Mouse (Mus musculus): ENCODE measurements at regions not wholly inside any gene's neighbourhood (a gene's known extent, or its start where the extent isn't known, plus 50 kb on each side); places are given as distances from the start of the nearest gene placed in this dataset.

DNA sequence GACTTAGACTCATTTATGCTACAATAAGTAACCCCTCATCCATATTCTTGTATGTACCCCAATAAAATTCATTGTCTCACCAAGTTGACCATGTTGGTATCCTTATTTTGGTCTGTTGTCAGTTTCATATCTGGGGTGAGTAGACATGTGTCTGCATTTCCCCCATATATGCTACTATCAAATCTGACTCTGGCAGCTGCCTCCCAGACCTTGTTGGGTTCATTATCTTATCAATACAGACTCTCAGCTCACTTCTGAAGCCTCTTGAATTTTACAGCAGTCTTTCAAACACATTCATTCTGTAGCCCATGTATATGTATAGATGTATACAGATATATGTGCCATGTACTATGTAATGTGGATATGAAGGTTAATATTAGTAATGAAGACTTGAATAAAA lies 67.4 kb upstream of the Adgra3 start:
- DNase-seq (ENCODE audit: low read depth, low spot score) = no peak

DNA sequence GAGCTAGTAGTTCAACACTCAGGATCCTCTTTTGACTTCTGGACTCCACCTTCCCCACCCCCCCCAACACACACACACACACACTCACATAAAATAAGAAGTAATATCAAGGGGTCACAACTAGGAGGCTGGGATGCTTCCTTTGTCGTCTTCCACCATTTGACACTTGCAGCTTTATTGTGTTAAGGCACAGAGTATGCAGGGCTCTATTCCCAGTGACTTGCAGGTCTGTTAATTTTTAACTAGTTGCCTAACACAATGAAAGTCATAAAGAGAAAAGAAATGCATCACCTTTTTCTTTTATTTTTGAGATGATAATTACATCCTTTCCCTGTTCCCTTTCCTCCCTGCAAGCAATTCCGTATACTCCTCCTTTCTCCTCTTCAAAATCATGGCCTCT lies 66.9 kb upstream of the Adgra3 start:
- DNase-seq (ENCODE audit: low read depth, low spot score) = no peak

DNA sequence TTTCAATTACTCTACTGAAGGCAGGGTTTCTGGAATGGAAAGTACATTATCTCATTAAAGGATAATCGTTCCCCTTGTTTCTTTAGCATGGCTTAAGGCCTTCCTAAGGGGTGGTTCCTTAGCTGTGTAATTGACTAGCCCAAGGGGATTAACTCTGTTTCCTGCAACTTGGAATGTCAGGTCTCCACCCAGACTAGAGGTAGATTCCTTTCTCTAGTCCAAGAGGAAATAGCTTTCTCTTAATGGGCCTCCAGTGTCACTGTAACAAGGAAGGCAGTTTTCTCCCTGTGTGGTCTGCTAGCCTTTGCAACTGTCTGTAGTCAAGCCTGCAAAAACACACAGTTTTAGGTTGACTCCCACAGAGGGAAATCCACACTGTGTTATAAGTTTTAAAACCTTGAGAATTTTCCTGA lies 64.0 kb upstream of the Adgra3 start:
- DNase-seq (ENCODE audit: low read depth, low spot score) = no peak

DNA sequence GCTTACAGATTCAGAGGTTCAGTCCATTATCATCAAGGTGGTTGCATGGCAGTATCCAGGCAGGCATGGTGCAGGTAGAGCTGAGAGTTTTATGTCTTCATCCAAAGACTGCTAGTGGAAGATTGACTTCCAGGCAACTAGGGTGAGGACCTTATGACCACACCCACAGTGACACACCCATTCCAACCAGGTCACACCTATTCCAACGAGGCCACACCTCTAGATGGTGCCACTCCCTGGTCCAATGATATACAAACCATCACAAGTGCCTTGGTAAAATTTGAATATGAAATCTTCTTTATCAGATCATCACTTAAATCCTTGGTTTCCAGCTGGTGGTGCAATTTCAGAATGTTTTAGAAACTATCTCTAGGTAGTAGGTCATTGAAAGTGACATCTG lies 61.1 kb upstream of the Adgra3 start:
- no peak for DNase-seq (ENCODE audit: low read depth, low spot score)
